Mouse (Mus musculus) T-helper 1 cell (primary cell): ENCODE measurements around the gene Cox6b2.

Experiments used
- in situ Hi-C: fragments of 300-600 bp; cut with MboI, MseI; formaldehyde crosslinking; loops from one replicate; pipeline ENCODE4 v1.15.1; 2025; ENCODE audit warnings: high pct_unique_total_duplicates

The Cox6b2 gene

GRCm38 (mm10) chr7:4723508-4723907, 29.4 kb downstream of the Cox6b2 start:
- in situ Hi-C loops = no loop called here

- in situ Hi-C loops = no loop called here
These were observed 33.6 kb downstream of the Cox6b2 start for GRCm38 (mm10) chr7:4719276-4719675.

- in situ Hi-C loops = no loop called here
These were observed 35.9 kb downstream of the Cox6b2 start for GRCm38 (mm10) chr7:4716955-4717354.

- in situ Hi-C loops = no loop called here
These were observed 40.3 kb downstream of the Cox6b2 start for GRCm38 (mm10) chr7:4712594-4712993.

GRCm38 (mm10) chr7:4705098-4705497, 47.8 kb downstream of the Cox6b2 start:
- in situ Hi-C loops = no loop called here

- in situ Hi-C loops = no loop called here
These were observed 49.7 kb downstream of the Cox6b2 start for GRCm38 (mm10) chr7:4703195-4703594.

GRCm38 (mm10) chr7:4702334-4702733, 50.6 kb downstream of the Cox6b2 start:
- in situ Hi-C loops = no loop called here
